Mouse (Mus musculus): ENCODE measurements around the gene Dclk2.

DNA sequence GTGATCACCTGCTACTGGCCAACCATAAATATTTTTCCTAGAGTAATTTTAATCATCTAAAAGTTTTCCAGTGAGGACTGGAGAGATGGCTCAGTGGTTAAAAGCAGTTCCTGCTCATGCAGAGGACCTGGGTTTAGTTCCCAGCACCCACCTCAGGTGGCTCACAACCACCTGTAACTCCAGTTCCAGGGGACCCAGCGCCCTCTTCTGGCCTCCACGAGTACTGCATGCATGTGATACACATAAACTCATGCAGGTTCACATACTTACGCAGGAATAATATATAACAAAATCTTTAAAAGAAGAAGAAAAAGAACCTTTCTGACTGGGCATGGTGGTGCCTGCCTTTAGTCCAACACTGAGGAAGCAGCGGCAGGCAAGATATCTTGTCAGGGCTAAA is 33.2 kb upstream of the Dclk2 start:
- TF ChIP-seq CTCF (IDR thresholded peaks at IDR 0.05; ENCODE audit: borderline replicate concordance, insufficient read depth, low read length) (no peak), POLR2A (IDR thresholded peaks at IDR 0.05; ENCODE audit: low read depth, low read length) (no peak)
